Mouse (Mus musculus) adrenal gland, postnatal 25 days (tissue): ENCODE measurements at regions not wholly inside any gene's neighbourhood (a gene's known extent, or its start where the extent isn't known, plus 50 kb on each side); places are given as distances from the start of the nearest gene placed in this dataset.

Experiments
- DNase-seq: peaks from one replicate; pipeline ENCODE4 v3.0.0; 2021; ENCODE audit warnings: mixed read lengths

DNA sequence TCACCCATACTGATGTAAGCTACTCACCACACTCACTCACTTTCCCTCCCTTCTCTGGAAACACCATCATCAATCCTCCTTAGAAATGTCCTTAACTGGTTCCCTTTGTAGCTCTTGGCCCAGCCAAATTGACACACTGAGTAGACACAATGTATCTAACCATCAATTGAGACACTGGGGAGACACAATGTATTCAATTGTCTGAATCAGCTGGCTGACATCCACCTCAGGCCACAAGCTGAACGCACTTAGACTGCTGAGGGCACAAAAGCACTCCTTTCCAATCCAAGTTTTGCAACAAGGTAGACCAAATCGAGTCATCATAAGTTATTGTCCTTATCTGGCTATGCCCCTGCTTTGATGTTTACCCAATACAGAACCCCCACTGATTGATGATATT is 1257.0 kb upstream of the A1bg start:
- DNase-seq = no peak

GRCm38 (mm10) chr15:62178568-62178967 is 1255.8 kb upstream of the A1bg start:
- DNase-seq = no peak

GRCm38 (mm10) chr15:62177768-62178410 is 1255.1 kb upstream of the A1bg start:
- DNase-seq = no peak

DNA sequence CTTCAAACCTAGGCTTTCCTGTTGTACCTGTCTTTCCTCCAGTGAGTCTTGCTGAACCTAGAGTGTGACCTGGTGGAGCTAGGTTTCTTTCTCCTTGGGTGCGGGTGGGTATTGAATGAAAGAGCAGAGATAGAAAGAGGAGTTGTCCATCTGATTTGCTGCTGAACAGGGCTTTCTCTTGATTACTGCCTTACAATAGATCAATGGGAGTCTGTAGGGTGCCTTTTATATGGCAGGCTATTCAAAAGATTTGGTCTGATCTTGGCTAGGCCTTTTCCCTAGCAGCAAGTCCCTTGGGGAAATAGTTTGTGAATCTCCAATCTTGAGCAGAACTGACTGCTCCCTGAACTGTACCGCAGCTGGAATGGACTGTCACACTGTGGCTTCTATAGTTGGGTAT is 1253.3 kb upstream of the A1bg start:
- DNase-seq = no peak

- no peak for DNase-seq
Measured at GRCm38 (mm10) chr15:62173633-62174543, 1251.1 kb upstream of the A1bg start.

GRCm38 (mm10) chr15:62171632-62172031 is 1248.8 kb upstream of the A1bg start:
- no peak for DNase-seq

DNA sequence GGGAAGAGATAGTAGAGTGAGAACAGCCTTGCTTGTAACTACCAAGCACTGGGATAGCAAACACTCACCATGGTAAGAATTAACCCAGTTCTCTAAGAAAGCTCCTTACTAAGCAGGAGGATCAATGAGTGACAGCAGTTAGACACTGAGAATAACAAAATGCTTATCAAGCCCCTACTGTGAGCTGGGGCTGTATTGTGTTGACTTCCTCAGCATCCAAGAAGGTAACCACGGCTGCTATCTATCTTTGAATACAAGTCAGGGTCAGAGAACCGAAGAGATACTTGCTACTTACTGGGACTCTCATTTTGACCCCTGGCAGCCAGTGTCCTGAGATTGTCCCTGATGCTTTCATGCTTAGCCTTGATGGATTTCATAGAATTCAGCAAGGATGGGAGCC is 1248.4 kb upstream of the A1bg start:
- no peak for DNase-seq

DNA sequence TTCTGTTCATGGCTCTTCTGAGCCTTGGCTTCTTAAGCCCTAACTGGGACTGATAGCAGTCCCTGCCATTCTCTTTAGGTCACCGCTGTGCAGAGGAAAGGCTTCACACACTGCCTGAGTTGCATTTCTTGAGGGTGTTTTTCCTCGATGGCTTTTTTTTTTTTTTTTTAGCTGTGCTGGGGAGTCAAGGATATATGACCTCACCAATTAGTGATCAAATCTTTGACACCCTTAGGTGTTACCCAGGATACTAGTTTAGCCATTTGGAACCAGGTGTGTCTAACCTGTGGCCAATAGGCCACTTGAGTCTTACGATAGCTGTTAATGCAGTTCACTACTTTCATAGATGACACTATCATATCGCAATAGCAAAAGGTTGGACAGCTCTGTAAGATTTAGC is 1247.5 kb upstream of the A1bg start:
- no peak for DNase-seq

DNA sequence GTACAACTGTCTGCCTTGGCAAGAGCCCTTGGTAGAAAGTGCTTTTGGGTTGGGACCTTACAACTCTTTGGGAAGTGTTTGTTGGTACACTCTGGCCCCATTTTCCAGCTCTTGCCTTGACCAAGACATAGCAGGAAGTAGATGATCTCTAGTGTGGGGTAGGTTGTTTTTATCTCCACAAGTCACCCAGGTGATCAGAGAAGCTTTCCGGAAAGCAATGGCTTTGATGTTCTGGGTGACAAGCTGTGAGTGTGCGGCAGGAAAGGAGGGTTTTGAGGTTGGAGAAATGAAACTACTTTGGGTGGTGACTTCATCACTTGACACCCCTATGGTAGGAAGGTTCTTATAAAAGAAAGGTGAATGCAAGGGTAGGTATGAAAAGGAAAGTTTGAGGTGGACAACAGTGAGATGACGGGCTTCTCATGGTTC is 1246.8 kb upstream of the A1bg start:
- no peak for DNase-seq

DNA sequence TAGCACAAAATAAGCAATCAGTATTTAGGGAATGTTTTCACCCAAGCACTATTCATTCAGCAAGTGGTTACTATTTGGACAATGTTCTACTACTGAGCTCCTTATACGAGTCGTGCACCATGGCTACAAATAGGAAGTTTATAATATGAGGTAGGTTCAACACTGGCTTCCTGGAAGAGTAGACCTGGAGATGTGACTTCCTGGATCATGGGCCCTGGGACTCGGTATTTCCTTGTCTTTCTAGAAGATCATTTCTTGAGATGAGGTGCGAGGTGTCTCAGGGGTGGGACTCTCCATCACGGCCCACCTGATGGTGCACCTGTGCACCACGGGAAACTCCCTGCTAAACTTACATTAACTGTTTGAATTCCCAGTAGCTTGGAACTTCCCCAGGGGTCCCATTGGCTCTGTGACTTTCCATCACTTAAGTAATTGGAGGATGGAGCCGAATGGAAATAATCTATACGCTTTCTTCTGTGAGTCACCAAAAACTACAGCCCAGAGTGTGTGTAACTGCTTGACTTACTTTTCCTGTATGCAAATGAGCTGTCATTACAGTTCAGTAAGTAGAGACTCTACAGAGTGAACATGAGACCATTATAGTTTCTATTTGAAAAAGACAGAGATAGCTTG is 1246.3 kb upstream of the A1bg start:
- no peak for DNase-seq

DNA sequence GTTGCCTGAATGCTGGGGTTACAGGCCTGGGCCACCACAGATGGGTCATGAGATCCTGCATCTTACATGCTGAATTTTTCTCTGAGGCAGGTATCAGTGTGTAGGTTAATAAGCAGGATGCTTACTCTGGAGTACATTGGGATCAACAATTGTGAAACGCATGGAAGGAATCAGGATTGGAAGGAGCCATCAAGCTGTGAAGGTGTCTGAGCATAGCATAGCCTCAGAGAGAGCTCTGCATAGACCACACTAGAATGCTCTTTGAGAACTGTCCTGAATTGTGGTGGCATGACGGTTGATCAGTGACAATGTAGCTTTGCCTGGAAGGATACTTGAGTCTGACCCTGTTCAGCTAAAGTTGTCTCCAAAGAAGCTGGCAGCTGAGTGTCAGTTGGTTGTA is 1245.7 kb upstream of the A1bg start:
- DNase-seq = no peak

DNA sequence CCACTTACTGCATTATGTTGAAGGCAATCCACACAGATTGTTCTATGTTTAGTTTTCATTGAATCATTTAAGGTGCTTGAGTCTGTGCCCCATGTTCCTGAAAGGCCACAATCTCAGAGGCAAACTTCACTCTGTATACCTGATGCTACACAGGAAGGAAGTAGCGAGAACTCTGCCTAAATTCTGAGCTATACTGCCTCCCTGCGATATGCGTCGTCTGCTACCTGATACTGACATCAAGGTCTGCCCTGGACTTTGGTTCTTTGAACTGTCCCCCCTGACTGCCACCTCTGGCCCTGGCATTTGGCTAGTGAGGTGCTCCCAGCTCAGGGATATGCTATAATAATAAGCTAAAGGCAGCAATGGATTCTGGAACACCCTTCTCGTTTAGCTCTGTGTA is 1244.0 kb upstream of the A1bg start:
- DNase-seq = no peak

DNA sequence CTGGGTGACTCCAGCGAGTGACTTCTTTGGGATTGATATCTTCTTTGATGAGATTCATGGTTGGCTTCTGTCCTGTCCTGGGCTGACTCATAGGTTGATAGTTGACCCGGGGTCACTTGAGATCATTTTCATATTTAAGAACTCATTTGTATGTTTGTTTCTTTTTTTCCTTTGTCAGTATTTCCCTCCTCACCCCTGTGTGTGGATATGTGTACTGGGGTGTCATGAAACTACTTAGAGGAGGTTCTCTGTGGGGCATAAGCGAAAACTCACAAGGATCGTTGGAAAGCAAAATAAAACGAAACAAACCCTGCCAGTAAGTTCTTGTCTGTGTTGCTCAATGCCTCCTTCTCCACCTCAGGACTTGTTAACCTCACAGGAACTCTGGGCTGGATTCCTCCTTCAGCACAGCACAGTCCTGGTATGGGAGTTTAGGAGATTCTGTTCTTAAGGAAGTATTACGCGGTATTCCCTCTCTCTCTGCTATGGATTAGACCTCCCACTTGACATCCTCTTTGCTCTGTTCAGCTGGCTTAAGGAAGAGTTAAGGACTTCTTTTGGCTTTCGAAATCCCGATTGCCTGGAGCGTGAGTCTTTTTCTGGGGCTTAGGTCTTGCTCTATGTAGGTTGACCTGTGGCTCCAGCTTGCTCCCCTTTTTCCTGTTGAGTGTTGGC is 1243.2 kb upstream of the A1bg start:
- DNase-seq = no peak

- no peak for DNase-seq
Measured at GRCm38 (mm10) chr15:62164766-62165410, 1242.1 kb upstream of the A1bg start.

GRCm38 (mm10) chr15:62163203-62163602 is 1240.4 kb upstream of the A1bg start:
- no peak for DNase-seq

GRCm38 (mm10) chr15:62162648-62163194 is 1239.9 kb upstream of the A1bg start:
- no peak for DNase-seq

DNA sequence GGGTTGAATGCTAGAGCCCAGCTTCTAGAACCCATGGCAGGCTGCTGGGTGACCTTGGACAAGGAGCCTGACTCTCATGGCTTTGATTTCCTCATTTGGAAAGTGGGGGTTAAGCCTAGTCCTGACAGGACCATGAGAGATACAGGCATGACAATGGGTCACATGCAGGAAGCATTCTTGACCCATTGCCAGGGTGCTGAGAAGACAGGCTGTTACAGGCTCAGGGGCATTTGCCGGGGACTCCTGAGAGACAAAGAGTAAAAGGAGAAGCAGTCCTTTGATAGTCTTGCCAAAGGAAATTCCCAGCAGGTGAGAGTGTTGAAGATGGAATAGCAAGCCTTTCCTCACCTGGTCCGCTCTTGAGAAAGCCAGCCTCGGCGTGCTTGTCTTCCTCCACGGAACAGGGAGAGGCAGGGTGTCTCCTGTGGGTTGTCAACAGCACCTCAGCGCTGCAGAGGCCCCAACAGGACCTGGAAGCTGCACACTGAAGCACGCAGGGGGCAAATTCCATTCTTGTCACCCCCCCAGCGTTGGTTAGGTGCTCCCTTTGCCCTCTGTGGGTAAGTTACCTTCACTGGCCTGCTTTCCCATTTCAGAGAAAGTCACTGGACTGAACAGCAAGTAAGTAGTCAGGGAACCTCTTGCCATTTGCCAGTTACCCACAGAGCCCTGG is 1239.3 kb upstream of the A1bg start:
- peak; percentile 17 for DNase-seq

GRCm38 (mm10) chr15:62161061-62161460 is 1238.2 kb upstream of the A1bg start:
- DNase-seq = no peak

DNA sequence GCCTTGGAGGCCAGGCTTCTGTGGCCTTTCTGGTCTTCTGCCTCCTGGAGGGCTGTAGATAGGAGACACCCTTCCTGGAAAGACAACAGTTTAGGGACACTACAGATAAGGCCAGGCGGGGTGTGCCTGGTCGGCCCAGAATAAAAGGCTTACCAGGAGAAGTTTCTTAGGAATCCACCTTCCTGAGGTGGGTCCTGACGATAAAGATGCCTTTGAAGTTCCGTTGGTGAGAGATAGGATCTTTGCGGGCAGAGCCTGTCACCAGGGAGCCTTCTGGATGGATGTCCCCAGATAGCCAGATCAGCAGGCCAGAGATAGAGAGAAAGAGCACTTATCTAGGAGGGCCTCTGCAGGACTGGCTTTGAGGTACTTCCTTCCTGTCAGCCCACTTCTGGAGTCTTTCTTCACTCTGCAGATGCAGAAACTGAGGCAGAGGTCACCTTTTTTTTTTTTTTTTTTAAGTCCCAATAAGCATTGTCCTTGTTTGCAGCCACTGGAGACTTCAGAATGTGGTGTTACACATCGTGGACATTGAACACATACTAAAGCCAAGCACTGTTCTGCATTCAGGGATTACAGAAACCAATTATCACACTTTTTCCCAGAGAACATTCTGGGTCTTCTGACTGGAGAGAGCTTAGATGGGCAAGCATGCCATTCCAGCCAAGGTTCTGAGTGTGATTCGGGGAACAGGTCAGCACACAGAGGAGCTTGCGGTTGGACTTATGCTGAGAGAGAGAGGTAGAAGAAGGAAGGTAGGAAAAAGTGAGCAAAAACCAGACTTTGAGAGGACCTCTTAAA is 1236.3 kb upstream of the A1bg start:
- DNase-seq = no peak
